Mouse (Mus musculus): ENCODE results near the gene Slco1c1. TPM values are rescaled to one million over a fixed set of nuclear protein-coding genes. Genes with fewer than 3 reads are reported as not detected.

Gene Slco1c1
- 23.7 and 41.1 TPM in 2 replicates for polyA plus RNA-seq (2021; fragmentation: Nextera tagmentation)
- long read RNA-seq, experiment 1, transcript Slco1c1-201 (15 exons, 3,178 nt): major isoform, 77 of 97 reads
- long read RNA-seq, experiment 1, partial matches to known transcripts: 14 of 97 reads
- long read RNA-seq, experiment 1, other reads (novel, unspliced or antisense): 6 of 97 reads
- long read RNA-seq, experiment 2, transcript Slco1c1-201 (15 exons, 3,178 nt): major isoform, 266 of 297 reads
- long read RNA-seq, experiment 2, partial matches to known transcripts: 10 of 297 reads
- long read RNA-seq, experiment 2, other reads (novel, unspliced or antisense): 20 of 297 reads

DNA sequence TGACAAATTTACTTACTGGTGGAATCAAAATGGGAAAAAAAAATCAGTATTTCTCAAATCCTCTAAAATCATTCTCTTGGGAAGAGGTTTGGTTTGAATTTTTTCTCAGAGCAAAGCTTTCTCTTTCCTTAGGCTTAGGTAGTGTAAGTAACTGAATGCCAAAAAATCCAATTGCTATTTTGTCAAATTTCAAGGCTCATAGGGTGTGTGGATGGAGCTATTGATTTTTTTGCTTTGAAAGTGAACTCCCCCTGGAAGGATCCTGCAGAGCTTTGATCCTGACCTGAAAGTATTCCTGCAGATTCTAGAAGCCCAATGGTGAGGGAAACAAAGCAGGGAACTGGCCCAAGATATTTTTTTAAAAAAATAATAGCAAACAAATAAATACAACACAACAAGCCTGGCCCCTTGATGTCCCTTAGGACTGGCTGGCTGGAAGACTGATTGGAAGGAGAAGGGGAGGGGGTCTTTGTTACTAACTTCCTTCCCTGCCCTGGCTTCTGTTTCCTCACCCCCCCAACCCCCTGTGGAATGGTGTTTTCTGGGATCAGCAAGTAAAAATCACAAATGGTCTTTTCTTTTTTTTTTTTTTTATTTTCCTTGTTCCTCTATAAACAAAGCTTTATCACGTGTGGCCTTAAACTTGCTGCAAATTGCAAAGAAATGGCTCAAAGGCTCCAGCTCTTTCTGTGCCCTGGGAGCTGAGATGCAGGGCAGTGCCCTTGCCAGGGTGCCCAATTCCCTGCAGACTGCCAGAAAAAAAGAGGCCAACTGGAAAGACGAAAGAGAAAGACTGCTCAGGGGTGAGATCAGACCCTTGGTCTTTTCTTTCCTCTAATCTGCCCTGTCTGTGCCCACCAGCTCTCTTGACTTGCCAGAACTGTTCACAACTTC lies at the start of gene Slco1c1:
Gene Slco1c1 (plus strand): TSS at position 622 of the 894 bp plus-strand sequence.

Other genes with a start within 250 kb of the Slco1c1 start
- gene Slco1b2, start 105.2 kb downstream of the Slco1c1 start, polyA plus RNA-seq (2021; fragmentation: Nextera tagmentation): not detected in 2 replicates
- not detected in 2 replicates for gene Gm5724, start 249.4 kb downstream of the Slco1c1 start, polyA plus RNA-seq (2021; fragmentation: Nextera tagmentation)

Data from layer of hippocampus, adult 6 months (tissue).